Mouse (Mus musculus) liver, postnatal 0 days (tissue): ENCODE measurements at regions not wholly inside any gene's neighbourhood (a gene's known extent, or its start where the extent isn't known, plus 50 kb on each side); places are given as distances from the start of the nearest gene placed in this dataset.

Experiments
- CTCF ChIP-seq: sonication (generic); IDR thresholded peaks from 2 replicates; pipeline ENCODE4 v1.5.1; 2016; ENCODE audit warnings: antibody characterized with exemption, low read depth
- EP300 ChIP-seq: IDR thresholded peaks from 2 replicates; pipeline ENCODE4 v1.6.1; 2016; ENCODE audit warnings: antibody characterized with exemption, low read depth, mild to moderate bottlenecking

DNA sequence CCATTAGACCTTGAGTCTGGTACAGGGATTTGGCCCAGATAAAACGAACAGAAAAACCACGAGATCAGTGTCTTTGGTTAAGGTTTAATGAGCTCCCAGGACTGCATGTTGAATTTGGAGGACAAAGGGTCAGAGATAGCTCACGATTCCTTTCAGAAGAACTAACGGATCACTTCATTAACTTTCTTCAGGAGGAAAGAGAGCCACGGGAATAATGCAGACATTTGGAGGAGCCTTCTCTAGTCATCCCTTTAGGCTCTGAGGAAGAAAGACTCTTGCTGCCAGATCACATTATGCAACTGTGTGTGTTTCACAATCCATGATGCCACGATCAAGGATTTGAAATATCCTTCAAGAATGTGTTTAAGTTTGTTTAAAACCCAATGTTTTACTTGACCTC, 83.7 kb upstream of the Gm12728 start:
- TF ChIP-seq CTCF (no peak), EP300 (no peak)
